Mouse (Mus musculus) liver, postnatal 0 days (tissue): ENCODE measurements around the gene Ica1l. TPM values are rescaled to one million over a fixed set of nuclear protein-coding genes. Genes with fewer than 3 reads are reported as not detected.
A peak's percentile ranks its signal among the peaks of the same experiment; 100 is the strongest.
"Not testable (repeated sequence)": the region's sequence is repeated elsewhere in the genome, so short reads cannot be mapped to it uniquely, and the experiment has no call there.

Experiments
- ATAC-seq: fragments of 200-750 bp; cut with Nextera tagmentation; 2 replicates; pipeline ENCODE4 v1.8.0; 2017; ENCODE audit warnings: mild to moderate bottlenecking, moderate library complexity
- DNase-seq: peaks from one replicate; pipeline ENCODE4 v3.0.0-alpha.2; 2016
- H3K27ac ChIP-seq: fragments of 300-500 bp; sonication (generic); 2 replicates; pipeline ENCODE4 v1.5.1; 2014; ENCODE audit warnings: antibody characterized with exemption, moderate library complexity, mild to moderate bottlenecking, low read depth
- H3K27me3 ChIP-seq: fragments of 300-500 bp; sonication (generic); 2 replicates; pipeline ENCODE4 v1.6.1; 2014; ENCODE audit warnings: low read length, control low read depth, mixed read lengths; ENCODE audit not compliant: insufficient read depth
- H3K36me3 ChIP-seq: fragments of 300-500 bp; sonication (generic); replicated peaks from 2 replicates; pipeline ENCODE4 v1.6.1; 2014; ENCODE audit warnings: mild to moderate bottlenecking, control low read depth, low read length, moderate library complexity, mixed read lengths; ENCODE audit not compliant: insufficient read depth
- H3K4me1 ChIP-seq: fragments of 300-500 bp; sonication (generic); 2 replicates; pipeline ENCODE4 v1.6.1; 2014; ENCODE audit warnings: antibody characterized with exemption, mild to moderate bottlenecking, control low read depth; ENCODE audit not compliant: insufficient read depth
- H3K4me2 ChIP-seq: fragments of 300-500 bp; sonication (generic); 2 replicates; pipeline ENCODE4 v1.6.1; 2014; ENCODE audit warnings: low read depth, mild to moderate bottlenecking, low read length, moderate library complexity, mixed read lengths
- H3K4me3 ChIP-seq: fragments of 300-500 bp; sonication (generic); 2 replicates; pipeline ENCODE4 v1.5.1; 2014; ENCODE audit warnings: low read depth, low read length
- H3K9ac ChIP-seq: fragments of 300-500 bp; sonication (generic); replicated peaks from 2 replicates; pipeline ENCODE4 v1.6.1; 2014; ENCODE audit warnings: mild to moderate bottlenecking, moderate library complexity
- H3K9me3 ChIP-seq: fragments of 300-500 bp; sonication (generic); 2 replicates; pipeline ENCODE4 v1.6.1; 2016; ENCODE audit warnings: mild to moderate bottlenecking, control low read depth, low read length, mixed read lengths
- CTCF ChIP-seq: sonication (generic); IDR thresholded peaks from 2 replicates; pipeline ENCODE4 v1.5.1; 2016; ENCODE audit warnings: antibody characterized with exemption, low read depth
- EP300 ChIP-seq: IDR thresholded peaks from 2 replicates; pipeline ENCODE4 v1.6.1; 2016; ENCODE audit warnings: antibody characterized with exemption, low read depth, mild to moderate bottlenecking
- WGBS: fragments of 180-500 bp; shearing (Covaris S2); extraction: QIAGEN DNeasy Blood & Tissue Kit; methylation state at CpG from one replicate; pipeline ENCODE4 v1.1.7; 2014; ENCODE audit not compliant: insufficient replicate concordance; 5-methylcytosine and 5-hydroxymethylcytosine counted together
- polyA plus RNA-seq: library from polyadenylated mRNA; unstranded; fragments of >200 nt; fragmentation: Nextera tagmentation; extraction: Ambion mirVana; gene quantifications from 2 replicates; pipeline ENCODE4 v1.2.1, GENCODE M21; 2015

The Ica1l gene
- polyA plus RNA-seq, 1 experiment from 2014 or later = 0.16 TPM

DNA sequence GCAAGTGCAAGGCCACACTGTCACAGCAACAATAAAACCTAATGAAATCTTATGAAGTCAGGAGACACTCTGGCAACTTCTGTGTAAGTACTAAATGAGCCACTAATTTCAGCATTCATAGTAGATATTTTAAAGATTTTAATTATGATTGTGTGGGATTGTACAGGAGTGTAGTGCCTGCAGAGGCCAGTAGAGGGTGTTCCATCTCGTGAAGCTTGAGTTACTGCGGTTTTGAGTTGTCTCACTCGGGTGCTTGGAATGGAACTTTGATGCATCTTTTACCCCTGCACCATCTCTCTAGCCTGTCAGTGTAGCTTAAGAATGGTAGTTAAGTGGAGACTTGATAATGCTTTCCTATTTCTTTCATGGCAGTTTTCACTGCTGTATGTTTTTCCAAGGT, 11.7 kb upstream of the Ica1l start:
- no peak overlapping the region for H3K4me3 ChIP-seq
- ATAC-seq (no peak), DNase-seq (no peak)
- H3K27me3 ChIP-seq = no peaks in the 10 kb centered on the region
- no peak overlapping the region for H3K4me2 ChIP-seq
- H3K9ac ChIP-seq = no peak overlapping the region
- H3K4me1 ChIP-seq = no peaks in the 10 kb centered on the region
- no peaks in the 10 kb centered on the region for H3K9me3 ChIP-seq
- H3K36me3 ChIP-seq = no peaks in the 10 kb centered on the region
- 37% methylated on average over 3 of the region's 3 CpGs for WGBS
- TF ChIP-seq EP300 (no peak), CTCF (peak; percentile 47)
- no peak overlapping the region for H3K27ac ChIP-seq

DNA sequence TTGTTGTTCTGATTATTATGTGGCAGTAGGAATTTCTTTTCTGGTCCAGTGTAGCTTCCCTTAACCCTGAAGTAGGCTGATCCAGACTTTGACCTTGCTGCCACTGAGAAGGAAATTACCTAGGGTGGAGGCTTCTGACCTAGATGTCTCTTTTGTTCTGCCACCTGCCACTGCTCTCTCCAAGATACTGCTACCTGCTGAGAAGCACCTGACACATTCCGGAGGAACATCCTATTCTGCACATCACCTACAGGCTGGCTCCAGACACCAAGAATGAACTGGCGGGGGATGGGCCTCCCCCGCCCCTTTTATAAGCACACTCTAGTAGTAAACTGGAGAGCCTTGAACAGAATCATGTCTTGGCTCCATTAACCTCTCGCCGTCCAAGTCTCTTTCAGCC, 4.5 kb upstream of the Ica1l start:
- peaks cover 19% of the 10 kb centered on the region for H3K27me3 ChIP-seq
- WGBS = 94% methylated on average over 5 of the region's 5 CpGs
- not testable (repeated sequence) for H3K4me2 ChIP-seq, H3K9ac ChIP-seq, H3K36me3 ChIP-seq, H3K27ac ChIP-seq, DNase-seq, H3K4me3 ChIP-seq, H3K4me1 ChIP-seq, ATAC-seq, H3K9me3 ChIP-seq

DNA sequence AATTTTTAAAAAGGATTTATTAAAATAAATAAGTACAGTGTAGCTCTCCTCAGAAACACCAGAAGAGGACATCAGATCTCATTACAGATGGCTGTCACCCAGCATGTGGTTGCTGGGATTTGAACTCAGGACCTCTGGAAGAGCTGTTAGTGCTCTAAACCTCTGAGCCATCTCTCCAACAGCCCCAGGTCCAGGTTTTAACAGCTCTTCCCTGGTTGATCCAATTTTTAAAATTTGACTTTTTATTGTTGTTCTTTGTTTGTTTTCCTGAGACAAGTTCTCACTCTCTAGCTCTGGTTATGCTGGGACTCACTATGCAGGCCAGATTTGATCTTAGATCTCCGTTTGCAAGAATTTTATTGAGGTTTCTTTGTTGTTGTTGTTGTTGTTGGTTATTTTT, 1.6 kb upstream of the Ica1l start:
- H3K4me1 ChIP-seq = no peaks in the 10 kb centered on the region
- DNase-seq (no peak), ATAC-seq (no peak)
- no peak overlapping the region for H3K4me3 ChIP-seq
- TF ChIP-seq CTCF (no peak), EP300 (no peak)
- no peak overlapping the region for H3K27ac ChIP-seq
- H3K9me3 ChIP-seq = no peaks in the 10 kb centered on the region
- H3K4me2 ChIP-seq = no peak overlapping the region
- H3K27me3 ChIP-seq = peaks cover 26% of the 10 kb centered on the region
- 89% methylated on average over 1 of the region's 1 CpGs for WGBS
- no peaks in the 10 kb centered on the region for H3K36me3 ChIP-seq
- no peak overlapping the region for H3K9ac ChIP-seq

DNA sequence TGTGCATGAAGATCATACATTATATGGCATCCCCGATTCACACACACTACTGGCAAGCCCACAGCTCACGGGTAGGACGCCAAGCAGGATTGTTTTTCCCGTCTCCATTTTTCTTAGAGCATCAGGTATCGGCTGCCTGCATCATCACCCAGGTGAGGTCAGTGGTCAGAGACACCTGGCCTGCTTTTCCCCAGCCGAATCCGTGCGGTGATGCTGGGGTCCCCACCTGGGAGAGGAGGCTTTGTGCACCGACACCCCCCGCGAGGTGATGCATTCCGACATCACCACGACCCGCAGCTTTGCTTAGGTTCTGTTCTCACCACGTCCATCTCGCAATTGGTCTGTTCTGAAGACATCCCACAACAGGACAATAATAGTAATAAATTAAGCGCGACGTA, 587 bp downstream of the Ica1l start:
- H3K4me1 ChIP-seq = no peaks in the 10 kb centered on the region
- H3K4me3 ChIP-seq = peak overlapping the region; percentile 60
- DNase-seq = no peak
- no peak overlapping the region for H3K27ac ChIP-seq
- peak overlapping the region; percentile 92 for H3K4me2 ChIP-seq
- TF ChIP-seq EP300 (no peak), CTCF (no peak)
- H3K9ac ChIP-seq = peak overlapping the region; percentile 23; the same call in 1 of the 2 replicates
- 5% methylated on average over 19 of the region's 19 CpGs for WGBS
- no peaks in the 10 kb centered on the region for H3K36me3 ChIP-seq
- no peaks in the 10 kb centered on the region for H3K9me3 ChIP-seq
- no peak for ATAC-seq
- peaks cover 26% of the 10 kb centered on the region for H3K27me3 ChIP-seq

DNA sequence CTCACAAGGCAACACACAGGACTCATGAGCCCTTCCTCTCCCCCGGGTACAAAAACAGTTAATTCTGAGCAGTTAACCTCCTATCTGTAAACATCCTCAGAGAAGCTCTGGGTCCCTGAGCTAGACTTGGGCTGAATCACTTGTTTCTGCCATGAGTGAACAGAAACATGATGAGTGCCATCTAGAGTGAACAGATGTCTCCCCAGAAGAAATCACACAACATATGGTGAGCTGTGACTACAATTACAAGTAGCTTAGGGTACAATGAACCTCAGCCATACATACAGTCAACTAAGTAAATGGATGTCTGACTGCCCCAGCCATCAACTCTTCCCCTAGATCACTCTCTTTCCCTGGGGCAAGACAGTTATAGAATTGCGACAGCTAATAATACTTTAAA, 7.9 kb downstream of the Ica1l start:
- ATAC-seq (no peak), DNase-seq (no peak)
- H3K36me3 ChIP-seq = no peaks in the 10 kb centered on the region
- WGBS = 80% methylated on average over 2 of the region's 2 CpGs
- no peak overlapping the region for H3K9ac ChIP-seq
- H3K4me1 ChIP-seq = no peaks in the 10 kb centered on the region
- no peaks in the 10 kb centered on the region for H3K9me3 ChIP-seq
- no peak overlapping the region for H3K4me2 ChIP-seq
- H3K4me3 ChIP-seq = no peak overlapping the region
- TF ChIP-seq CTCF (no peak), EP300 (no peak)
- no peaks in the 10 kb centered on the region for H3K27me3 ChIP-seq
- no peak overlapping the region for H3K27ac ChIP-seq

DNA sequence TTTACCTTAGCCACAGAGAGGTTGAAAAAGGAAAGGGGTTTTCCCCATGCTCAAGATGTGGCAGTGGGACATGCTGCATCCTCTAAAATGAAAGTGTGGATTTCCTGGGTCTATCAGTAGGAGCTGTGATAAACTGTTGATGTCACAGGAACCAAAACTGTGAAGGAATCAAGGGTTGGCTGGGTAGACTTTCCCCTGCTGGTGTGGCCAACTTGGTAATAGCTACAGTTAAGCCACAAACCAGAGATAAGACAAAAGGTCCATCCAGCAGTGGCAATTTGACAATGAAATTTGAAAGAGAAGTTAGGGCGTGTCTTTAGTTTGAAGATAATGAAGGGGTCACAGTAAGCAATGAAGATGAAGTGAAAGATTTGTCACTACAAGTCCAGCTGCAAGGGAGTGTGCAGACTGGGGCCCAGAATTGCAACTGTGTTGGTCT, 25.9 kb downstream of the Ica1l start:
- H3K27ac ChIP-seq = 0 out of 2 replicates have a peak overlapping the region, but pooled peaks have one; percentile 13
- H3K4me3 ChIP-seq = no peak overlapping the region
- H3K9ac ChIP-seq = no peak overlapping the region
- no peak overlapping the region for H3K4me2 ChIP-seq
- WGBS = 55% methylated on average over 1 of the region's 1 CpGs
- DNase-seq (no peak), ATAC-seq (0 out of 2 replicates have a peak, but pooled peaks have one; percentile 7)
- no peak for TF ChIP-seq CTCF
- TF ChIP-seq EP300 = peak; percentile 47; the same call in 1 of the 2 replicates
- H3K27me3 ChIP-seq = no peaks in the 10 kb centered on the region
- peaks cover 3% of the 10 kb centered on the region; the same call in 1 of the 2 replicates for H3K4me1 ChIP-seq
- H3K36me3 ChIP-seq = no peaks in the 10 kb centered on the region
- H3K9me3 ChIP-seq = no peaks in the 10 kb centered on the region
